Mouse (Mus musculus) thymus, adult 2 months (tissue): ENCODE results near the gene Fam206a.

Source experiments
- CTCF ChIP-seq: fragments of 200-500 bp; IDR thresholded peaks from 2 replicates; pipeline ENCODE4 v1.5.1; 2012; ENCODE audit warnings: mild to moderate bottlenecking, control low read depth, low read length, moderate library complexity, borderline replicate concordance; ENCODE audit not compliant: control insufficient read depth, poor library complexity, insufficient read depth; ENCODE audit errors: extremely low read depth
- POLR2A ChIP-seq: fragments of 200-500 bp; IDR thresholded peaks from 2 replicates; pipeline ENCODE4 v1.6.1; 2012; ENCODE audit warnings: mild to moderate bottlenecking, low read length, control low read depth, moderate library complexity; ENCODE audit not compliant: control insufficient read depth, poor library complexity, insufficient read depth; ENCODE audit errors: extremely low read depth

DNA sequence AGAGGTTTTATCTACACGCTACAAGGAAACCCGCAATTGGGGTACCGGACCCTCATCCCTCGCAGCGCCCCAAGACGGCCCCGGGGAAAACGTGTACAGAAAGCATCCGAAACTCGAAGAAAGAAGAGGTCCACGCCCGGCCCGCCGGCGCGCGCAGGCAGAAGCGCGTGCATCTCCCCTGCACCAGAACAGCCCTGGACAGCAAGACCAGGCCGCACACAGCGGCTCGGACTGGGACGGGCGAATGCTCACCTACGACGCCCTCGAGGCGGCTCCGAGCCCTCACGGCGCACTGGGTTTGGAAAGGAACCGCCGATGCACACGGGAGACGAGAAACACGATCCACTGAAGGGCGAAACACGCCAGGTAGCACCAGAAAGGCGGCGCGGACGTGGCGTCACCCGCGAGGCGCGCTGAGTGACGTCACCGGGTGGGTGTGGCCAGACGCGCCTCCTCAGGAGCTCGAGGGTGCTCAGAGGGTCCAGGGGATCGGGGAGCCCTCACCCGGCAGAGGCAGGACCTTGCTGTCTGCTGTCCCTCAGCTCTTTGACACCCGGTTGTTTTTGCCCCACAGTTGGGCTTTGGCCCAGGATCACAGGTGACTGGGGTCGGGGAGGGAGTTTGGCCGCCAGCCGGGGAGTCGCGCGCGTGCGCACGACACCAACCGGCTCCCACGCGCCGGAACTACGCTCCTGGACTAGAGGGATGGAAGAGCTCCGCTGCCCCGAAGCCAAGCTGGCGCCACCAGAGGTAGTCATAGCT, at the start of gene Fam206a, which contains the start of gene Elp1:
- peak; percentile 41; the same call in 1 of the 2 replicates for TF ChIP-seq CTCF
- TF ChIP-seq POLR2A = peak; percentile 68
